Mouse (Mus musculus) 416B (cell line): ENCODE data around the gene Pla2r1.

Source experiments
- DNase-seq: peaks from one replicate; pipeline ENCODE4 v3.0.0; 2011; ENCODE audit warnings: low read depth

Gene Pla2r1

DNA sequence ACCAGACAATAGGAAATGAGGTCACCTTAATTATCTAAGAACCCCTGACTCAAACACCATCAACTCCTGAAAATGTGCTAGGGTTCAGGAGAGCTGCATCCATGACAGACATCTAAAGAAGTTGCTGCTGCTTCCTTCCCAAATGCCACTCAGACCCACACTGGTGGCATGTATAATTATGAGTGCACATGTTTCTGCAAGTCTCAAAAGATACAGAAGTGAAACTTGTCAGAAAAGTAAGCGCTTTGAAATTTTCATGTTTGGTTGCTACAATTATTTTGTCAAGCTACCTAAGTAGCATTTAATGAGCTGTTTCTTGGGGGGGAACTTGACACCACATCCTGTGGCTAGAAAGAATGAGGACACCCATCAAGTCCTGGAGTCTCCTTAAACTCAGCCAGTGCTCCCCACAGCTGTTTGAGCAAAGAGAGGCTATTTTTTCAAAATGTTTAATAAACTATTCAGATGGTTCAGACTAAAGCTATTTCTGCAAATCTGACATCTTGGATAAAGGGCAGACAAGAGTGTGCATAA lies 52.5 kb downstream of the Pla2r1 start:
- DNase-seq, result no peak

DNA sequence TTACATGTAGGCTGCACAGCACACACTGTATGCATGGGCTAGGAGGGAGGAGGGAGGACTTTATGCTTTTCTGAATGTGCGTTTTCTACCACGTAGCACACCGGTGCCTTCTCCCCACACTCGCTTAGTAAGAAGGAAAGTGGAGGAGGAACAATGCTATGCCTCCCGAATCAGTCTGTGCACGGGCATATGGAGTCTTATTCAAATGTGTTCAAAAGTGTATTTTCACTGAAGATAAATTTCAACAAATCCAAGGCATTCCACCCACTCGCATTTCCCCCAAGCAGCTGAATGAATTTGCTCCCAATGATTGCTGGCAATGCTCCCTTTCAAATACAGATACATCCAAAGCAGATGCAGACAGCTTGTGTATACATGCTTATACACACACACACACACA lies 73.2 kb downstream of the Pla2r1 start:
- DNase-seq, result no peak

DNA sequence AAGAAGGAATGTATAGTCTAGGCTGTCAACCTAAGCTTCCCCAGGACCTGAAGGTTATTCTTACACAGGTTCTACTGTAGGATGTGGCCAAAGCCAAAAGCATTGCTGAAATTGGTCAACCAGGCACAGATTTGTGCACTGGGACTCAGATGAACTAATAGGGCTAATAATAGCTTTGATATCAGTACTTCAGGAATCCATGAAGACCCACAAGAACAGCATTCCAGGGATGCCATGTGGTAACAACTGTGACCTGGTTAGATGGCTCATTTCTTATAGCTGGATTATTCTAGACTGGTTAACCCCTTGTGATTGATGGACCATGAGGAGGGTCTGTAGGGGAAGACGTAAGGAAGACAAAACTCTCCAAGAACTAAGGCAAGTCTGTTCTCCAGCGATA lies 74.3 kb downstream of the Pla2r1 start:
- no peak for DNase-seq

DNA sequence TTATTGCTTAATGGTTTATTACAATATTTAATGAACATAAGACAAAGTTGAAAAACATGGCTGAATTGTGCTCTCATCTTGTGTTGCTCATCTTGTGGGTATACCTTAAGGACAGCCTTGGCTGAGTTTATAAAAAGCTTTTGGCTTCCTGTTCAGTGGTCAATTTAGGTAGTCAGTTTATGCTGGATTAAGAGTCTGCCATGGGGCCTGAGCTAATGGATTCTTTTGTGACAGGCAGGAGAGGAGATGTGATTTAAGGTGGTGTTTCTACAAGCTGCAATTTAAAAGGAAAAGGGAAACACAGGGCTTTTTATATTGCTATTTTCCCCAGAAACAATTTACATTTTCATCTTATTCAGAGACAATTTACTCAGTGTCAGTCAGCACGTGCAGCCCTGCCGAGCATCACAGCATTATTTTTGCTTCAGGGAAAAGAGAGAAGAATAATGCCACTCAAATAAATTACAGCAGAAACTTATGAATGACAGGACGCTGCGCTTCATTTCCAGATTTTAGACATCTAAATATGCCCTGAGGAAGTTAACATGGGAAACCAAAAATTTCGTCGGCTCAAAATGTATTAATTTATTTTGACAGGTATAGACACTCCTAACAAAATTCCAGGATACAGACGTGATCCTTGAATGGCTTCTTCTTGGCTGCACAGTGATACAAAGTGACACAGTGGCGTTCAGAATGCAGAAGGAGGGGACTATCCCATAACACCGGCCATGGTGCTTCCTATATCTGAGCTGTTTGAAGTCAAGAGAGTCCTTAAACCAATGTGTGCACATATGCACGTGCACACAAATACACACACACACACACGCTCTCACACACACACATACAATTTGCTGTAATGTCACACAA lies 84.0 kb downstream of the Pla2r1 start:
- no peak for DNase-seq

DNA sequence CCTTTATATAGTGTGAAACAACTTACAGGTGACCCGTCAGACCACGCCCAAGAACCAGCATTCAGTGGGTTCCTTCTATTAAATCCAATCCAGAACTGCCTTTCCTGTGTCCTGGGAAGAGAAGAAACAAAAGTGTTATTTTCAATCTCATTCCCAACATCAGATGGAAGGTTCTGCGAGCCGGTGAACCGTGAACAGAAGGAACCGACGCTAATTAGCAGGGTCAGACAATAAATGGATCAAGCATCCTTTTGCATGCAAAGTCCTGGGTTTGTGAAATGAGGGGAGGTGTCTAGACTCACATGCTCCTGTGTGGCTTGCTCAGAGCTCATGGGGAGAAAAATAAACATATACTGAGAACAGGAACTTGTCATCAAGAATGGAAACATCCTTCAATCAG lies 100.7 kb downstream of the Pla2r1 start:
- no peak for DNase-seq

DNA sequence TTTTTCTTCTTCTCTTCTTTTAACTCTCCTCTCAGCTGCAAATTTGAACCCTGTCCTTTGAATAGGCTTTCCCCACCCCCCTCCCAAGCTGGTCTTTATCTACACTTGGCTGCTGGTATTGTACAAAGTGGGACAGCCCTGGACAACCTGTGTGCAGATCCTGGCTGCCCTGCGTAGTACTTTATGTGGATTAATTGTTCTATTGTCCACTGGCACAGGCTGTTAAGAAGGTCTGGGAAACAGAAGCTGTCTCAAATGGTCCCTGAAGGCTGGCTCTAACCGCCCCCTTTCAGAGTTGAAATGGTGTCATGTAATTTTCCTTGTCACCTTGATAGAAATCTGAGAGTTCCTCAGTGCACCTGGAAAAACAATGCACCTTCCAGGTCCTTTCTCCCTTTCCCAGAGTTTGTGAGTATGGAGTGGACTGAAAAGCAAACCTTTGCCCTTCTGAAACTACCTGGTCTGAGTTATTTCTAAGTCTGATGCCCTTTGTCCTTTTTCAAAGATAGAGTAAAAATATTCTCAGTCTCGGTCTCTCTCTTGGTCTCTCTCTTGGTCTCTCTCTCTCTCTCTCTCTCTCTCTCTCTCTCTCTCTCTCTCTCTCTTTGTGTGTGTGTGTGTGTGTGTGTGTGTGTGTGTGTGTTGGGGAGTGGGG lies 101.9 kb downstream of the Pla2r1 start:
- no peak for DNase-seq

DNA sequence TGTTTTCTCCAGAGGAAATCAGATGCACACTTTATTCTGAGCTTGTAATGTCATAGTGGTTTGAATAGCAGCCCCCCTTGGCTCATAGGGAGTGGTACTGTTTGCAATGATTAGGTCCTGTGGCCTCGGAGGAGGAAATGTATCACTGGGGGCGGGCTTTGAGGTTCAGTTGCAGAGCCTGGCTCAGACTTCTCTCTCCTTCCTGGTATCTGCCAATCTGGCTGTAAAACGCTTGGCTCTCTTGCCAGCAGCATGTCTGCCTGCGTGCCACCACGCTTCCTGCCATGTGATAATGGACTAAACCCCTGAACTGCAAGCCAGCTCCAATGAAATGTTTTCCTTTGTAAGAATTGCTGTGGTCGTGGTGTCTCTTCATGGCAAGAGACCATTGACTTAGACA lies 103.4 kb downstream of the Pla2r1 start:
- peak; percentile 91 for DNase-seq

DNA sequence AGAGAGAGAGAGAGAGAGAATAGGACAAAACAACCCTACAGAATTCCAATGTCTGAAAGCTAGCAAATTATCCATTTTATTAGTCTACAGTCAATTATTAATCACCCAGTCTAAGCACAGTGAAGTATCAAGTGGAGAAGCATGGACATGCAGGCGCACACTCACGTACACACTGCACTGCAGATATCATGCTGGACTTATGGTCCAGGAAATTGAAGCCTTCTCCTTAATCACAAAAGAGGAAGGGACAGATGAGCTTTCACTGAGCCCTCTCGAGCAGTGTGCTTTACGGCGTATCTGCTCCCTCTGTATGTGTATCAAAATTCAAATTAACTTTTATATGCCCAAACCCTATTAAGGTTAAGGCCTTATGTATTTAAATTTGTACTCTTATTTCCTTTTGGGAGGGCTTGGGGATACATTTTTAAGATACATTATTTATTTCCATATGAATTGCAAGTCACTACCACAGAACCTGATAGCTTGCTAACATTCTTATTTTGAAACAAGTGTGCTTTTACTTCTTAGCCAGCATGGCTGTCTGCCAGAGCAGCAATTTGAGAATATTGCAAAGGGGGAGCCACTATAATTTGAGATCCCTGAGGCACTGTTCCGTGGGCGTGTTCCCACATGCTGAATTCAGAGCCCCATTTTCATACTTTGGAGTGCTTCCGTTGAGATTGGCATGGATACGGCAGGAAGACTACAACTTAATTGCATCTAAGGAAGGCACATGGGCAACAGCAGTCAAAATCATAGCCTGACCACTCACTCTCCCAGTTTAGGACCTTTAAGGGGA lies 108.2 kb downstream of the Pla2r1 start:
- DNase-seq, result peak; percentile 12

DNA sequence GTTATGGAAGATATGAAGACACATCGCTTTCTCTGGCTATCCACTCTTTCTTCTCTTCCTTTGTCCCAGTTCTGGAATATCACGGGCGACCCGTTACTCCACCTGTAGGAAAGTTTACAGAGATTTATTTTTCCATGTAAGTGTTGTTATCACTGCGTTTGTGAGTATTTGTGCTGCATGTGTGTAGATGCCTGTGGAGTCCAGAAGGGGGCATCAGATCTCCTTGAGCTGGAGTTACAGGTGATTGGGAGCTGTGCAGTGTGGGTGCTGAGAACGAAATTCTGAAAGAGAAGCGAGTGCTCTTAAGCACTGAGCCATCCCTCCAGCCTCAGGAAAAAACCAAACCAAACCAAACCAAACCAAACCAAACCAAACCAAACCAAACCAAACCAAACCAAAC lies 109.8 kb downstream of the Pla2r1 start:
- DNase-seq, result no peak

DNA sequence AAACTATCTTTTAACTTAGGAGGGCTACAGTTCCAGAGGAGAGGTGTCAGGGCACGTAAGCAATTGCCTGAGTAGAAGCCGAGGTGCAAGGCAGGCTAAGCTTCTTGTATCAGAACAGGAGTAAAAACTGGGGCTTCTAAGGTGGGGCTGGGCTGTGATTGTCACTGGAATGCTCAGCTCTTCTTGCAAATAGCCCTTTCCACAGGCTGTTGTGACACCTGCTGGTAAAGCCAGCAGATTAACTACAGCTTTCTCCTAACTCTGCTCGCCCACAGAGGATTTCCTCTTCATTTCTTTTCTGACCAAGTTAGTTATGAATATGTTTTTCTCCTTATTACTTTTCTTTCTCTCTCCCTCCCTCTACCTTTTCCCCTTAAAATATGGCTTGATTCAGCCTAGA lies 111.2 kb downstream of the Pla2r1 start:
- DNase-seq, result peak; percentile 32

DNA sequence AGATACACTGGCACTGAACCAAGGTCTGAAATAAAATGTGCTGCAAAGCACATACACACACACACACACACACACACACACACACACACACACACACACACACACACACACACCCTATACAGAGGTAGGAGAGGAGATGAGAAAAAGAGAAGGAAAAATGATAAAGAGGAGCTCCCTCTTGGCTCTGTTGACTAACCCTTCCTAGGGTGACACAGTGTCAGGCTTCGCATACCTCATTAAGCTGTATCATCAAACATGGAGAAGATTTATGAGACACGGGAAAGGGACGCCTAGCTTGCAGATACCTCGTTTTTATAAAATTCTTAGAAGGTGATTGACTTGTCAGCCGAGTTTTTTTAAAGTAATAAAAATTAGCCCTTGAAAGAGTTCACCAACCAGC lies 116.3 kb downstream of the Pla2r1 start:
- DNase-seq, result no peak

DNA sequence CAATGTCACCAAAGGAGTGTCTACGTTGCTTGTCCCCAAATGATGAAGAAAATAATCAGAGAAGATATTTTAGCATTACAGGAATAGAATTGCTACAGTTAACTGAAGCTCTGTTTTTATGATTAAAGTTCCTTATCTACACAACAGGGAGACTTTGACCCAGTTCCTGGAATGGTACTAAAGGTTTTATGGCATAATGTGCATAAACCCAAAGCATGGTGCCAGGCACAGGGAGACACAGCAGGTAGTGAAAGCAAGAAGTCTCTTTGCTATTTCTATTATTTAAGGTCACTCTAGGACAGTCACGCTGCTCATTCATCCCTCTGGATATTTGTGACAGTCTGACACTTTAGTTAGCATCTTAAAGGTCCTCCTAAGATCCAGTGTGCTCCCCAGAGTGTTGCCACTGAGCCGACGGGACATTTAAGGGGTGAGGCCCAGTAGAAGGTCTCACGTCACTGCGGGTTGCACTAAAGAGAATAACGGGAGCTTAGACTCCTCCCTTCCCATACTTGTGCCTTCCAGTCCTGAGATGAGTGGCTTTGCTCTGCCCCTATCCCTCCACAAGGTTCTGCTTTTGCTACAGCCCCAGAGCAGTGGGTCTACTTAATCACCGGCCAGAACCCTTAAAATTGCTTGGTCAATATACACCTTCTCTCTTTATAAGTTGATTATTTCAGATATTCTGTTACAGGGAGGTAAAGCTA lies 122.6 kb downstream of the Pla2r1 start:
- no peak for DNase-seq

DNA sequence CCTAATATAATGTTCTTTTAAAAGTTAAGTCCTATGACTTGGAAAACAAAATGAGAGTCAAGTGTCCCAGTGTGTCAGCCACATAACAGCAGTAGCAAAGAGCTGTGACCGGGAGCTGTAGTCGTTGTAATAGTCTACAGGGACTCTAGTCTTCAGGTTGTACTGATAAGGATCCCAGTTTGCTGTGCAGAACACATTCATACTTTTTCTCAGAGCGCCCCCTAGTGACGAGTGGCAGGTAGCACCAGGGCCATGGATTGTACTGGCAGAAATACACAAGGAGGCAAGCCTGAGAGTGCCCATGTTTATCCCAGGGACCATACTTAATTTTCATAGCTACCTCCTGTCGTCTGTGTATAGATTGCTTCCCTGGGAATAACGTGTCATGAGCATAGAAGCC lies 135.0 kb downstream of the Pla2r1 start:
- peak; percentile 84 for DNase-seq

DNA sequence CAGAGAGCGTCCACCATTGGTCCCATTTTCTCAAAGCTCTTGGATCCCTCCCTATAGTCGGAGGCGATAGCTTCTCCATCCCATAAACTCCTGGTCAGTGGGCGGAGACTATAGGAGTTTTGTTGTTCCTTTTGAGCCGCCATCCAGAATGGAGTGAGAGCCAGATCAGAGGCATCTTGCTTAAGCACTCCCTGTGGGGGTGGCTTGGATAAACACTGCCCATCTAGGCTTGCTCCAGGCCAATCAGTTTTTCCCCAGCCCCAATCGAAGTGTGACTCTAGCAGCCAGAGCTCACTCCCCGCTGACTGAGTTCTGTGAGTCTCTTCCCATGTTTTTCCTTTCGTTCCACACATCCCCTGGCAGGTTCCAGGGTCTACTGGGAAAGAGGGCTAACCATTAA lies 138.8 kb downstream of the Pla2r1 start:
- no peak for DNase-seq

DNA sequence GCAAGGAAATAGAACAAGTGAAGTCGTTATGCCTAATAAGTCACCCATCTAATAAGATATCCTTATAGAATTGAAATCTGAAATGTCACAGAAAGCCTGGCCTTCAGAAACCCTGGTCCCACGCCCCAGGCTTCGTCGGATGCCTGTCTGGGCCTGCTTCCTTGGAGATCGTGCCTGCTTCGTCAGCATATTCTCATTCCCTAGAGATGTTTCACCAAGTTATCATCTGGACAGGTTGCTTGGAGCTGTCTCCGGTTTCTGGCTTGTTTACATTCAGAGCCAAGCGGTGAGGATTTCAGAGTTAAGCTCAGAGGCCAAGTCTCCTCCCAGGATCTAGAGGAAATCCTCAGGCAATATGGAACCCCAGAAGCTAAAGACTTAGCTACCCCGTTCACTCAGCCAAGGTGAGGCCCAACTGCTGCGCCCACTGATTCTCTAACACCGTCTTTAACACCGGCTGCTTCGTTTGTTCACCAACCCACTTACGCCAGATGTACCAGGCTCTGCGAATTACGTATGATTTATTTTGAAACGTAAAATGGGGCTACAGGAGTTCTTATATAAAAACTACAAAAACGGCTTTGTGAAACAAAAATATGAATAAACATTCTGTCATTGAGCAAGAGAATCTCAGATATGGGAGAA lies 140.0 kb downstream of the Pla2r1 start:
- no peak for DNase-seq

DNA sequence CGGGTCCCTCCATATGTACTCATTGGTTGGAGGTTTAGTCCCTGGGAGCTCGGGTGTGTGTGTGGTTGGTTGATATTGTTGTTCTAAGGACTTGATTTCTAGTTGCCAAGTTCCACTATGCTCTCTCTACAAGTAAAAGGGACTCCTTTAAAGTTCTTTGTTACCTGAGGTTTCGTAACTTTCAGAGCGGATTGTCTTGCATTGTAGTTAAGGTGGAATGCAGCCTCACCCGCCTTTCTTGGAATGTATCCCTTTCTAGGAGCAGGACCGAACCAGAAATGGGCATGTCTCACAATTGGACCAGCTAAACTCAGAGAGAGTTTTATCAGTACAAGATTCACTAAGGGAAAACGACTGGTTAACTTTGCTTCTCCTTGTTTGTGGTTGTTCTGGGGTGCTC lies 141.9 kb downstream of the Pla2r1 start:
- DNase-seq, result no peak

DNA sequence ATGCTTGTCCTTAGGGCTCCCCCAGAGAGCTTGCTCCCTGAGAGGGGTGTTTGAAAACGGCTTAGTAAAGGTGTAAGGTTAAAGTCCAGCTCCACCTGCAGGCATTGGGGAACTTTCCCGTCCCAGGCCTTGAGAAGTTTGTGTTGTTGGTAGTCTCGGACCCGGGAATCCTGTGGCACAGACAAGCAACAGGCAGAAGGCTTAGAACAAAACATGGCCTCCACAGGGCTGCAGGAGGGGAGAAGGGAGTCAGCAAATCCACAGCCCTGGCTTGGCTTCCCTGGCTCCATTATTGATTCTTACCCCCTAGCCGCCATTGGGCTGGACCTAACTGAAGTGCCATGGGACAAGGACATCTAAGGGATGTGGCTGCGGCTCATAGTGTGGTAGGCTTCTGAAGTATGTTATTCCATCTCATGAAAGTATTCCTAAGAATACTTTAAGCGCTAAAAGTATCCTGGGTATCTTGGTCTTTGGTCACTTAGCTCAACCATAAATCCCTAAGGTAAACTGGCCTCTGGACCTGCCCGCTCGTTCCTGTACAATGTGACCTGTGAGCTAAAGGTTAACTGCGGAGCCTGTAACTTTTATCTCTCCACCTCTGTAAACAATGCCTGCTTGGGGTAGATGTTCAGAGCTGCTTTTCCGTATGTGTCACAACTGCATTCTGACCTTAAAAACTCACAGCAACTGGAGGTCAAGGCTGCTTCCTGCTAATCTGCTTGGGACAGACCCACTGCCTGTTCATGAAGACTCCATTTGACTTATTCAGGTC lies 142.9 kb downstream of the Pla2r1 start:
- DNase-seq, result no peak

DNA sequence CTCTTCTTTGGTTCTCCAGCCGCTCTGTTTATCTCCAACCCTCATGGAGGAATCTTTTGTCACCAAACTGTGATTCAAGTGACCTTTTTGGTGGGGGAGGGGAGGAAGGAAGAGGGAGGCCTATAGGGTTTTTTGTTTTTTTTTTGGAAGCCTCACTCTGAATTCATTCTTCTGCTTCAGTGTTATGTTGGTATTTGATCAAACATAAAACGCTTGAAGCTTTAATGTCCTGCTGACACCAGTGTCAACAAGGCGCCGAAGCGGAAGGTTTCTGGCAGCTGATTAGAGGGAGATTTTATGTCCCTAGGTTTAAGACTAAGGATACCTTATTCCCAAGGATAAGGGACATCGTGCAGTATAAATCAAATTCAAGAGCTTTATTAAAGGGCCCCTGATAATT lies 143.9 kb downstream of the Pla2r1 start:
- no peak for DNase-seq

DNA sequence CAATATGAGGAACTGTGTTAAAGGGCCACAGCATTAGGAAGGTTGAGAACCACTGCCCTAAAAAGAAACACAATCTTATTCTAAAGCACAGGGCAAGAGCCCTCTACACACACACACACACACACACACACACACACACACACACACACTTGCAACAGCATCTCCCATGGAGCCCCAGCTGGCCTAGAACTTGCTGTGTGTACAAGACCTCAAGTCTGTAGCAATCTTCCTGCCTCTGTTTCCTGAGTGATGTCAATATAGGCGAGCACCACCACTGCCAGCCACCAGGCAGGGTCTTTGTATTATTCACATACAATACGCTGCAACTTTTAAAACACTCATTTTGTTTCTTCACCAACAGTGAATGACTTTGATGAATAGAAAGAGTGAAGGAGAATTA lies 145.7 kb downstream of the Pla2r1 start:
- peak; percentile 84 for DNase-seq

DNA sequence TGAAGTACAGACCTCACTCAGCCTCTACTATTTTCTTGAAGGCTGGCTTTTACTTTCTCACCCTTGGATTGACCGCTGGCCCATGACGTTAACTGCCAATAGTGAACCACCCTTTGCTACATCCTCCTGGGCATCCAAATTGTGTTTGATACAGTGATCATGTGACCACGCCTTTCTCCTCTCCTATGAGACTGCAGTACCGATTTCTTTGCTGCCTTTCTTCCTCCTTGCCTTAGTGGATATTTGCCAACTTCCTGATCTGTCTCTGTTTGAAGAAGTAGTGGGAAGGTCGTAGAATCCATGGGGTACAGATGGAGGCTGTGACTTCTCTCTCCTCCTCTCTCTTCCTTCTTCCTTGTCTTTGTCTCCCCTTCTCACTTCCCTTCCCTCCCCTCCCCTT lies 147.7 kb downstream of the Pla2r1 start:
- DNase-seq, result peak; percentile 17

DNA sequence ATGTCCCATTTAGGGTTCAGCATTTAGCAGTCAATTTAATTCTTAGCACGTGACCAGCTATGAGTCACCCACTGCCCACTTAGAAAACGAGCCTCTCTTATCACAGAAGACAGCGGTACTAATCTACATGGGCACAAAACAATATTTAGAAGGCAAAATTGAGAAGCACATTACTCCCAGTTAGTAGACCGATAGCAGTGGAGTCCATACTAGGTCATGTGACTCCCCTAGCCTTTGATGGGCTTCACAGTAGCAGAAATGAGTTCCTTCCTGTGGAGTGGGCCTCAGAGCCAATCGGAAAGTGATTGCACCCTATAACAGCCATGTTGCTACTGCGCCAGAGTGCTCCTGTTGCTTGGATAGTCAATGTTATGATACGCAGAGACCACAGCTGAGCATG lies 148.3 kb downstream of the Pla2r1 start:
- no peak for DNase-seq
